Mouse (Mus musculus): ENCODE results near the gene Nr2f2.

The Nr2f2 gene

GRCm38 (mm10) chr7:70364798-70365197 is 1.7 kb downstream of the Nr2f2 start:
- peak; percentile 88 for DNase-seq

DNA sequence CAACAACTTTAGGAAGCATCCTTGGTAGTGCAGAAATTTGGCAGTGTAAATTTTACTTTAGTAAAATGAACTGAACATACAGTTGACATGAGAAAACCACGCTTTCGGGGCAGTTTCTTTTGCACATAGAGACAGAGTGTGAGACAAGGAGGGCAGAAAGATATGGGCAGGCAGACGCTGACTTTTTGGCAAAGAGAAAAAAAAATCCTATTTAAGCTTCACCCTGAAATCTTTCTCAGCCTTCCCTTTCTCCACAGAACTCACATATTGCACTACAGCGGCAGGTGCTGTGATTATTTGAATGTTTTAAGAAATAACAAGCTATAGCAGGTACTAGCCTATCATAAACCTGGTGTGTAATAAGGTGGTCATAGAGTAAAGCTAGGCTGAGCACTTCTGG is 3.2 kb downstream of the Nr2f2 start:
- DNase-seq, result no peak

DNA sequence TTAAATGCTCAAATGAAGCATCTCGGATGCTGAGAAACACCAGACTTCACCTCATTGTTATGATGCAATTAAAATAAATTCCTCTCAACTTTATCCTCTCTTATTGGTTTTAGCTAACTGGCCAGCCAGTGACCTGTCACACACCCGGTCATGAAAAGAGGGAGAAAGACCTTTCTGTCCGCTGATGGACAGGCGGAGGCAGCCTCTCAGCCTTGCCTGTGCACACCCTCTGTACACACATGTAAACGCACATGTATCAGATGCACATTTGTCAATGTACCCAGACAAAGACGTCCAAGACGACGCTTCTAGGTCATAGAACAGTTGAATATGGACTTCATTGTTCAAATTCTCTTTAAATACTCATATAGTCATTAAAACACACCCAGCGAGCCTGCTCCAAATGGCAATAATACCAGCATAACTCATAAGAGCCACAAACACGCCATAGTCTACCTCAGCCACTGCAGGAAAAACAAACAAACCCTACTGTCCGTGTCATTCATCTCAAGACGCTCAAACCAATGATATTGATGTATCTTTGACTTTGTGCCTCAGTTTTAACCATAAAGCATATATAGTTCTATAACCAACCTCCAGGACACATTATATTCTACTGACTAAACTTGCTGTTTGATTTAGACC is 3.9 kb downstream of the Nr2f2 start:
- DNase-seq, result peak; percentile 59

- DNase-seq, result peak; percentile 97
Measured at GRCm38 (mm10) chr7:70361383-70362364, 4.9 kb downstream of the Nr2f2 start.

DNA sequence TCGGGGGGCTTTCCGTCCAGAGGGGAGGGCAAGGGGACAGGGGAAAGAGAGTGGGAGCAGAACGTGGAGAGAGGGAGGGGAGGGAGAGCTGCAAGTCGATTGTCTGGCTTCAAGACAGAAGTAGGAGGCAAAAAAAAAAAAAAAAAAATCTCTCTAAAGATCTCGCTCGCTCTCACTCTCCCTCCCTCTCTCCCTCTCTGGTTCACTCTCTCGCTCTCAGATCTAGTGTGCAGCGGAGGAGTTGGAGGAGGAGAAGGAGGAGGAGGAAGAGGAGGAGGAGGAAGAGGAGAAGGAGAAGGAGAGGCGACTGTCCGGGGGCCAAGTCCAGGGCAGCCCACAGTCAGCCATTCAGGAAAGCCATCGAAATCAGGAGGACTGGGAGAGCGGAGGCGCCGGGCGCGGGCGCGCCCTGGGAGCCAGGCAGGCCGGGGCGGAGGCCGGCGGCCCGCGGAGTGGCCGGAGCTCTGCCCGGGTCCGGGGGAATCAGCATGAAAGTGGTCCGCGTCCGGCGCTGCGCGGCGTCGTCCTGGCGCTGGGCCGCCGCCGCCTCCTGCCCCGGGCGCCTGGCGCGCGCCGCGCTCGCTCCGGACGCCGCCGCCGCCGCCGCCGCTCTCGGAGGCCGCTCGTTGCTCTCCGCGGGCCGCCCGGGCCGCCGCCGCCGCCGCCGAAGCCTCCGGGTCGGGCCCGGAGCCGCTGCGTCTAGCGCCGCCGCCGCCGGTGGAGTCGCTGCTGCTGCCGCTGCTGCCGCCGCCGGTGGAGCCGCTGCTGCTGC is 5.7 kb downstream of the Nr2f2 start:
- DNase-seq, result no peak

DNA sequence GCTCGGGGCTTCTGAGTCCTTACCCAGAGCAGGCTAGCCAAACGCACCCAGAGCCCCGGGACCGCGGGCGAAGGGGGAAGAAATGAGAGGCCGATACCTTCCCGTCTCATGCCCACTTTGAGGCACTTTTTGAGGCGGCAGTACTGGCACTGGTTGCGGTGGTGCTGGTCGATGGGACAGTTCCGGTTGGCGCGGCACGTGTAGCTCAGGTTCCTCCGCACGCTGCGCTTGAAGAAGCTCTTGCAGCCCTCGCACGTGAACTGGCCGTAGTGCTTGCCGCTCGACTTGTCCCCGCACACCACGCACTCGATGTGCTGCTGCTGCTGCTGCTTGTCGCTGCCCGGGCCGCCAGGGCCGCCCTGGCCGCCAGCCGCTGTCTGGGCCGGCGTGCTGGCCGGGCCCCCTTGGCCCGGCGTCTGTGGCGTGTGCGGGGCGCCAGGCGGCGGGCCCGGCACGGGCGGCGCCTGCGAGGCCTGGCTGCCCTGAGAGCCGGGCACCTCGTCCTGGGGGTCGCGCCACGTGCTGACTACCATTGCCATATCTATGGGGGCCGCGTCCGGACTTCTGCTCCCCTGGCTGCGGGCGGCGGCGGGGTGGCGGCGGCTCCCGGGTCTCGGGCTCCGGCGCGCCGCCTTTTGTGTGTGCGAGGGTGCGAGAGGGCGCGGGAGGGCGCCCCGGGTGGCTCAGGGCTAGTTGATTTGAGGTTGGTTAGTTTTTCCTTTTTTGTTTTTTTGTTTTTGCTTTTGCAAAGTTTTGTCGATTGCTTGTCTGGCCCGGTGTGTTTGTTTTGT is 6.5 kb downstream of the Nr2f2 start:
- peak; percentile 59 for DNase-seq

DNA sequence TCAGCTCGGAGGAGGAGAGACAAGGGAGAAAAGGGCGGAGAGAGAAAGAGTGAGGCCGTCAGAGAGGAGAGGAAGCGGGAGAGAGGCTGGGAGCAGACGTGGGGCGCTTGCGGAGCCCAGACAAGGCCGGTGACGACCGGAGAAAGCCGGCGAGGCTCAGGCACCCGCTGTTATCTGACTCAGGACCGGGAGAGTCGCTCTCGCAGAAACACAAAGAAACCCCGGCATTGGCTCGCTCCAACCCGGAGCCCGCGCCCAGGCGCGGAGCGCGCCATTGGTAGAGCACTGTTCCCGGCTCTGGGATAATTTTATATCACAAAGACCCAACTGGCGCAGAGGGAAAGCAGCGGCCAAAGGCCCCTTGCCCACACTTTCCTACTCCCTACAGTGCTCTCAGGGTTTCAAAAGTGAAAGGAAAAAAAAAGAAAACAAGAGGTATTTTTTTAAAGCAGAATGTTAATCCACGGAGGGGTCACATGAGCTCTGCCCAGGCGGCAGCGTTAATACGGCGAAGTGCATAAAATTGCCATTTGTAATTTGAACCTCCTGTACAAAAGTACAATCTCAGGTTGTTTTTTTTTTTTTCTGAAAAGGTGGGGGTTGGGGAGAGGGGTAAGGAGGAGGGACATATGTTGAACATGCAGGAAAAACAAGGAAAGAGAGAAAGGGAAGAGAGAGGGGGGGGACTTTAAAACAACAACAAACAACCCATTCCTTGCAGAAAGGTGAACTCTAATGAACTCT is 7.5 kb downstream of the Nr2f2 start:
- peak; percentile 83 for DNase-seq

DNA sequence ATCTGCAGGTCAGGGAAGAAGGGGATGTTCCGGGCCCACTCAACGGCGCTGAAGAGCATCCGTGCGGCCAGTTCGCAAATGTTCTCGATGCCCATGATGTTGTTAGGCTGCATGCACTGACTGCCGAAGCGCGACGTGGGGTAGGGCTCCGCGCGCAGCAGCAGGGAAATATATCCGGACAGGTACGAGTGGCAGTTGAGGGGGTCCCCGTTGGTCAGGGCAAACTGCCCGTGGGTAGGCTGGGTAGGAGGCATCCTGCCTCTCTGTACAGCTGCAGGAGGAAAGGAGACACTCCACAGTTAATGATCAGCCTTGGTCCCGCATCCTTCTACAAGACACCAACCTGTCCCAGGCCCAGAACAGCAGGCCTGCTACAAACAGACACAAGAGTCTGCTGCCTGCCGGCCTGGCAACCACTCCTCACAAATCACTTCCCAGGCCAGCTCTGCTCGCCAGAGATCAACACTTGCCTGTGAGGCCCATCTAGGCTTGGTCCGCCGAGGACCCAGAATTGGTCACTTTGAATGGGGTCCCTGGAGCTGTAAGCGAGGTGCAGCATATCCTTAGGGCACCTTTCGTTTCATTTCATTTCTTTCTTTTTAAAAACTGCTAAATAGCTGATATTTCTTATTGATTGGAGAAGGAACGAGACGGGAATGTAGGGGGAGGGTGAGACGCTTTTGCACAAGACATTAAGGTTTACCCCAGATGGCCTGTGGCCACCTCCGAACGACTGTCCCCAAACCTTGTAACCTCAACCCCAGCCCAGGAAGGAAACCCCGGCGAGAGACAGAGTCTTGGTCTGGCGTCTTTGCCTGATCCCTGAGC is 8.3 kb downstream of the Nr2f2 start:
- DNase-seq, result peak; percentile 75

- no peak for DNase-seq
Measured at GRCm38 (mm10) chr7:70357516-70358019, 9.0 kb downstream of the Nr2f2 start.

- DNase-seq, result peak; percentile 79
Measured at GRCm38 (mm10) chr7:70356691-70357515, 9.6 kb downstream of the Nr2f2 start.

- no peak for DNase-seq
Measured at GRCm38 (mm10) chr7:70355691-70356568, 10.6 kb downstream of the Nr2f2 start.

DNA sequence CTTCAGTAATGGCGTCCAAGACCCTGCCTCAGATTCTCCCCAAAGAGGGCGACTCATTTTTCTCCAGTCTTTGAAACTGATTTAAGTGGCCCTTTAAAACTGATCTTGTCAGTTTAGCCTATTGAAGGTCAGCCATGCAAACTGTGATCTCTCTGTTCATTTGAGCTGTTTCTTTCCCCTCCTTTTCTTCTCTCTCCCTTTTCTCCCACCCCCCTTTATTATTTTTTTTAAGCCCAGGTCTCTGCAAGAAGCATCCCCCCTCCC is 11.2 kb downstream of the Nr2f2 start:
- no peak for DNase-seq

DNA sequence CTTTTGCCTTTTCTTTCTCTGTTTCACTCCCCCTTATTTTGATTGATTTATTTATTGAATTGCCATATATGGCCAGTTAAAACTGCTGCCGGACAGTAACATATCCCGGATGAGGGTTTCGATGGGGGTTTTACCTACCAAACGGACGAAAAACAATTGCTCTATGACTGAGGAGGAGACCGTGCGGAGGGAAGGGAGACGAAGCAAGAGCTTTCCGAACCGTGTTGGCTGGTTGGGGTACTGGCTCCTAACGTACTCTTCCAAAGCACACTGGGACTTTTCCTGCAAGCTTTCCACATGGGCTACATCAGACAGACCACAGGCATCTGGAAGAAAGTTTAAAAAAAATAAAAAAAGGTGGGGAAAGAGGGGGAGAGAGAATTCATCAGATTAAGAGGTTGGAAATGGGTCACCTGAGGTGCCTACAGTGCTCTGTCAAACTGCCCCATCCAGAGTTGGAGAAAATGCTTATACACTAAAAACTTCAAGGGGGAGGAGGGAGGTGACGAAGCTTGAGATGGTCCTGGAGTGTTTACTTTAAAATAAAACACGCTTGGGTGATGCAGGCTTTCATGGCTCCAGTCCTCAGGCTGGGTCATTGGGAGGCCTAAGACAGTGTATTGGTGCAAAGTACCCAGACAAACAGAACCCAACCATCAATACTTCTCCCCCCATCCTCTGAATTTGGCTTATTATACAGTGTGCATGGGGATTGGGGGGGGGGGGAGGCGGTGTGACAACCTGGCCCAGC is 11.8 kb downstream of the Nr2f2 start:
- DNase-seq, result peak; percentile 35

GRCm38 (mm10) chr7:70353151-70353550 is 13.4 kb downstream of the Nr2f2 start:
- DNase-seq, result peak; percentile 38

GRCm38 (mm10) chr7:70352617-70353016 is 13.9 kb downstream of the Nr2f2 start:
- DNase-seq, result no peak

DNA sequence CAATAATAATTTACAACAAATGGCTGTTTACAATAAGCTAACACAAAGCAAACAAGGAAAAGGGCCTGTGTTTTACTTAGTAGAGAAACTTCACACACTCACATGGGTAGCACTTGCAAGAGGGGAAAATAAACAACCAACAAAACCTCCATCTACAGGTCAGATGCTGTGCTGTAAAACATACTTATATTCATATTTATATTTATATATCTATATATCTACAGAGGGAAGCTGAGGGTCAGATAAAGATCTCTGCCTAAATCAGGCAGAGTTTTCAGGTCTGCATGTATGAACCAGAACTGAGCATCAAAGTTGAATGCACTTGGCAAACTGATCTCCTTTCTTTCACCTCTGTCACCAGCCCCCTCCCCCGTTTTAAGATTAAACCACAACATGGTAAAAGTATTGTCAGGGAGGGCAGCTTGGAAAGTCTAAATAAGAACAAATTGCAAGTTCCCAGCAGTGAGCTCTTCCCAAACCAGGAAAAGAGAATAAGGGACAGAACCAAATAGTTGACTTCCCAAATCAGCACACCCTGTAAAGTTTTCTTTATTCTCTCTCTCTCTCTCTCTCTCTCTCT is 14.5 kb downstream of the Nr2f2 start:
- DNase-seq, result no peak

DNA sequence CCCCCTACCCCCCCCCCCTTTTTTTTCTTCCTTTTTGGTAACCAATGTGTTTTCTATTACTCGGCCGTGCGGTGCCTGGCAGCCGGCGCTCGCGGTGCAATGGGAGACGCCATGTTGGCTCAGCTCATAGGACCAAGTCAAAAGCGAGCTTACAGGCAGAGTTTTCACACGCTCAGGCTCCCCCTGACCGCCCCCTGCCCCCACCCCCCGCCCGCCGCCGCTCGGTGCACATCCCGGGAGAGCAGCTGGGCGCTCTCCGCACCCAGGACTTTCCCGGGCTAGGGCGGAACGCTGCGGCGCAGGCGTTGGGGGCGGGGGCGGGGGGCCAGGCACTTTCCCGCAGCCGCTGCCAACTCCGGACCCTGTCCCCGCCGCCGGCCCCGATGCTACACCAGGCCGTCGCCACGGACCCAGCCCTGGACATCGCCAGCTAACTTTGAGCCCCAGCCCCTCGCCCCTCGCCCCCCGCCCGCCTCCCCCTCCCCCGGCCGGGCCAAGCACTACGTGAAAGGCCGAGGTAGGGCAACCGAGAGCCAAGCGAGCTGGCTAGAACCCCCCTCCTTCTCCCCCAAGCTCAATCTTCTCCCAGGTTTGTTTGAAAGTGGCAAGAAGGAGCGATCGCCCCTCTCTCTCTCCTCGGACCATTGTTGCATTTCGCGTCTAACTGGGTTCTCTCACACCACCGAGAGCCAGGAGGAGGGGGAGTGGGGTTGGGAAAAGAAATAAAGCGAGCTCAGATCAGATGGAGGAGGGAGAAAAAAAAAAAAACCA is 15.6 kb downstream of the Nr2f2 start:
- DNase-seq, result peak; percentile 66
